Comparison of ENCODE assay signal across 14 mouse cellular contexts in genomic region chr15:5009644-5010107, GRCm38 (mm10). TPM values are rescaled to one million over a fixed set of nuclear protein-coding genes. Genes with fewer than 3 reads are reported as not detected.
A peak's percentile ranks its signal among the peaks of the same experiment; 100 is the strongest.
DNase-seq lines count a peak whose midpoint lies in the region; ATAC-seq and TF ChIP-seq lines count a peak whose summit lies in the region.
"Had no signal": no experiment of that assay in that cellular context is flagged by ENCODE, and none has a peak within 500 bp of the region (broad histone marks: within the 10 kb centered on the region; RNA-seq: fewer than 3 reads in every experiment).

No protein-coding gene starts in this region.

- no peak overlapping the region for H3K4me2 ChIP-seq in limb, embryonic 13.5 days (replicated peaks)
- H3K4me2 ChIP-seq in myocyte (ENCODE audit: low read depth) = peak overlapping the region; percentile 73
- H3K4me2 ChIP-seq in forebrain, postnatal 0 days (ENCODE audit: low read depth) = no peak overlapping the region
- H3K4me2 ChIP-seq: embryonic facial prominence, embryonic 12.5 days had no signal

- no peaks in the 10 kb centered on the region for H3K4me1 ChIP-seq in limb, embryonic 13.5 days
- no peaks in the 10 kb centered on the region for H3K4me1 ChIP-seq in limb, embryonic 10.5 days
- no peaks in the 10 kb centered on the region for H3K4me1 ChIP-seq in brown adipose tissue, adult 24 weeks (ENCODE audit: control insufficient read depth, insufficient read depth, insufficient read length, low read length)
- H3K4me1 ChIP-seq in kidney, adult 2 months (ENCODE audit: control insufficient read depth, insufficient read depth, low read length) = no peaks in the 10 kb centered on the region
- H3K4me1 ChIP-seq in forebrain, postnatal 0 days (ENCODE audit: insufficient read depth) = no peaks in the 10 kb centered on the region
- H3K4me1 ChIP-seq: embryonic facial prominence, embryonic 12.5 days had no signal

- 69% methylated on average over 11 of the region's 11 CpGs for WGBS in limb, embryonic 13.5 days
- WGBS in limb, embryonic 10.5 days = 85% methylated on average over 11 of the region's 11 CpGs
- WGBS in kidney, adult 2 months = 17% methylated on average over 11 of the region's 11 CpGs
- WGBS in forebrain, postnatal 0 days = 86% methylated on average over 11 of the region's 11 CpGs

- no peaks in the 10 kb centered on the region for H3K36me3 ChIP-seq in limb, embryonic 13.5 days
- H3K36me3 ChIP-seq in limb, embryonic 10.5 days = no peaks in the 10 kb centered on the region
- no peaks in the 10 kb centered on the region for H3K36me3 ChIP-seq in kidney, adult 2 months (ENCODE audit: control insufficient read depth, insufficient read depth, low read length)
- no peaks in the 10 kb centered on the region for H3K36me3 ChIP-seq in myocyte (ENCODE audit: control insufficient read depth, insufficient read depth)
- no peaks in the 10 kb centered on the region for H3K36me3 ChIP-seq in forebrain, postnatal 0 days (ENCODE audit: insufficient read depth)
- H3K36me3 ChIP-seq: embryonic facial prominence, embryonic 12.5 days had no signal

- TF ChIP-seq CTCF in kidney, adult 2 months (conservative IDR thresholded peaks at IDR 0.05; ENCODE audit: insufficient read depth, insufficient read length, low read depth, low read length) = no peak
- no peak for TF ChIP-seq CTCF in forebrain, postnatal 0 days (IDR thresholded peaks at IDR 0.05; ENCODE audit: low read depth)

- no peak for TF ChIP-seq POLR2A in kidney, adult 2 months (IDR thresholded peaks at IDR 0.05; ENCODE audit: low read depth, low read length)
- no peak for TF ChIP-seq POLR2A in myocyte (IDR thresholded peaks at IDR 0.05; ENCODE audit: insufficient read length, low read depth)

- H3K79me2 ChIP-seq in myocyte (ENCODE audit: control insufficient read depth, insufficient read depth) = no peaks in the 10 kb centered on the region

- no peak for DNase-seq in limb, embryonic 10.5 days (ENCODE audit: low spot score)
- DNase-seq in kidney, adult 2 months = peak; percentile 52
- no peak for DNase-seq in retina, embryonic 14.5 days (ENCODE audit: low spot score)
- DNase-seq in forebrain, postnatal 0 days = no peak
- no peak for DNase-seq in right cerebral cortex, postnatal 25 days
- DNase-seq: heart, postnatal 36 days; lung, adult 2 months; right cerebral cortex, postnatal 14 days; thymus, postnatal 25 days had no signal

- no peaks in the 10 kb centered on the region for H3K27me3 ChIP-seq in limb, embryonic 13.5 days
- H3K27me3 ChIP-seq in limb, embryonic 10.5 days (ENCODE audit: low read depth, poor library complexity, severe bottlenecking) = no peaks in the 10 kb centered on the region
- H3K27me3 ChIP-seq in kidney, adult 2 months (replicated peaks; ENCODE audit: control insufficient read depth, insufficient read depth, low read length) = no peaks in the 10 kb centered on the region
- H3K27me3 ChIP-seq in myocyte (ENCODE audit: control insufficient read depth, insufficient read depth, insufficient read length) = peaks cover 16% of the 10 kb centered on the region
- no peaks in the 10 kb centered on the region for H3K27me3 ChIP-seq in forebrain, postnatal 0 days (ENCODE audit: insufficient read depth, low read length)
- H3K27me3 ChIP-seq: embryonic facial prominence, embryonic 12.5 days had no signal

- H3K27ac ChIP-seq in limb, embryonic 13.5 days = no peak overlapping the region
- H3K27ac ChIP-seq in limb, embryonic 10.5 days = no peak overlapping the region
- no peak overlapping the region for H3K27ac ChIP-seq in brown adipose tissue, adult 24 weeks (replicated peaks; ENCODE audit: low read depth, low read length)
- no peak overlapping the region for H3K27ac ChIP-seq in kidney, adult 2 months (ENCODE audit: insufficient read depth, low read depth, low read length)
- H3K27ac ChIP-seq in forebrain, postnatal 0 days (ENCODE audit: low read depth, low read length) = no peak overlapping the region
- H3K27ac ChIP-seq: embryonic facial prominence, embryonic 12.5 days had no signal

- no peak overlapping the region for H3ac ChIP-seq in myocyte (ENCODE audit: control insufficient read depth, insufficient read length)

- no peak overlapping the region for H3K9ac ChIP-seq in limb, embryonic 13.5 days
- H3K9ac ChIP-seq in forebrain, postnatal 0 days = no peak overlapping the region
- H3K9ac ChIP-seq: embryonic facial prominence, embryonic 12.5 days had no signal

- no peak overlapping the region for H3K4me3 ChIP-seq in limb, embryonic 13.5 days
- H3K4me3 ChIP-seq in limb, embryonic 10.5 days = no peak overlapping the region
- H3K4me3 ChIP-seq in brown adipose tissue, adult 24 weeks (ENCODE audit: insufficient read depth, low read depth, low read length) = peak overlapping the region; percentile 32
- H3K4me3 ChIP-seq in kidney, adult 2 months (ENCODE audit: insufficient read depth, low read depth, low read length) = peak overlapping the region; percentile 1; the same call in 1 of the 2 replicates
- no peak overlapping the region for H3K4me3 ChIP-seq in myocyte
- no peak overlapping the region for H3K4me3 ChIP-seq in forebrain, postnatal 0 days (ENCODE audit: low read depth, low read length)
- H3K4me3 ChIP-seq: embryonic facial prominence, embryonic 12.5 days had no signal

- no peaks in the 10 kb centered on the region for H3K9me3 ChIP-seq in limb, embryonic 13.5 days
- no peaks in the 10 kb centered on the region for H3K9me3 ChIP-seq in limb, embryonic 10.5 days (replicated peaks)
- no peaks in the 10 kb centered on the region for H3K9me3 ChIP-seq in forebrain, postnatal 0 days (ENCODE audit: low read length)
- H3K9me3 ChIP-seq: embryonic facial prominence, embryonic 12.5 days had no signal

- peak; percentile 51 for ATAC-seq in limb, embryonic 13.5 days (ENCODE audit: low FRiP score, low read depth)
- no peak for ATAC-seq in forebrain, postnatal 0 days

TF ChIP-seq in myocyte, 11 proteins besides CTCF, POLR2A, EP300 and RAD21:
- no peak for TF ChIP-seq SRF (IDR thresholded peaks at IDR 0.05; ENCODE audit: control insufficient read depth, insufficient read length, low read depth)
- peak; percentile 89 for TF ChIP-seq USF1 (IDR thresholded peaks at IDR 0.05; ENCODE audit: low read depth)
- TF ChIP-seq E2F4 (IDR thresholded peaks at IDR 0.05; ENCODE audit: insufficient read depth) = no peak

RNA-seq across cellular contexts. Expression of gene C7, which starts 53.9 kb away (rescaled TPM):
- polyA plus RNA-seq in limb, embryonic 13.5 days (2015; fragmentation: Nextera tagmentation; extraction: Ambion mirVana) = 0.09 TPM in 1 of 2 replicates, not detected in the other
- polyA plus RNA-seq in limb, embryonic 10.5 days (2016; fragmentation: Nextera tagmentation; extraction: Ambion mirVana) = 0.05 TPM in 1 of 2 replicates, not detected in the other
- 8.4 and 12.2 TPM in 2 replicates for polyA plus RNA-seq in brown adipose tissue, adult 24 weeks (2012; ENCODE audit: insufficient read depth, insufficient read length, missing spikeins)
- 2.2 and 2.3 TPM in 2 replicates for polyA plus RNA-seq in kidney, adult 2 months (2012; rRNA removed)
- polyA plus RNA-seq in myocyte (2012; fragmentation: generic; extraction: Trizol) = not detected
- 0.05 TPM in 1 of 2 replicates, not detected in the other for total RNA-seq in forebrain, postnatal 0 days (2014; rRNA removed)
- polyA plus RNA-seq in forebrain, postnatal 0 days (2015; fragmentation: Nextera tagmentation; extraction: Ambion mirVana) = 0.06 and 0.11 TPM in 2 replicates
- total RNA-seq: monocyte, adult 5-6 weeks had no signal

Comparison
In these comparisons a context has a peak if more than half of its experiments do, and no peak if none do; other contexts are left out.
1. H3K4me3 ChIP-seq: peak in brown adipose tissue, adult 24 weeks (single experiment) and kidney, adult 2 months (single experiment); none in limb, embryonic 13.5 days (single experiment), limb, embryonic 10.5 days (single experiment), myocyte (single experiment) and forebrain, postnatal 0 days (single experiment).